Mouse (Mus musculus): Measurements from ENCODE around the gene Ncapd2.

The Ncapd2 gene

GRCm38 (mm10) chr6:125190816-125191215, 685 bp downstream of the Ncapd2 start:
- CTCF ChIA-PET = interaction anchor here in 2 of 4 experiments (1.0 to 1.6 kb wide), 8 partner anchors 10 to 449 kb away, joined by 3 to 6 read pairs (median 4); partner anchors contain the start of genes Grcc10 (in 1 of the 2) and Mlf2 (in 1 of the 2)
- POLR2A ChIA-PET = interaction anchor here (0.6 to 18.5 kb wide), 78 partner anchors 8 to 450 kb away, joined by 3 to 495 read pairs (median 7); partner anchors contain the start of genes Grcc10 (in 3 of the 4), Cdca3 (in 2 of the 4), Gapdh (in 2 of the 4) and Tapbpl (in 2 of the 4)

DNA sequence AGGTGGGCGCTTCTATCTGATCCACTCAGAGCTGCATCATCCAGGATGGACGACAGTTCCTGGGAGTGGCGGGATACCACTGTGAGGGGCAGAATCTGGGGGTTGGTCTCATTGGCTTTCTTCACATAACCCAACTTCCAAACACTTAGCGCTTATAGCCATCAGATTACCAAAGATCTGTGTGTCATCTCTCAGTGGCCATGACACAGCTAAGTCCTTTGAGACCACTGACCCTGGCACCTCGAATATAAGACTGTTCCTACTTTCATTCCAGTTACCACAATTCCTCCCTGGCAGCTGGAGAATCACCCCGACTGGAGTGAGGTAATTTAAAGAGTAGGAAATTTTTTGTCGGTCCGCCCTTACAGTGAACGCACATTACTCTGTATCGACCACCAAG, 5.3 kb downstream of the Ncapd2 start:
- CTCF ChIA-PET = no interaction called here
- POLR2A ChIA-PET = interaction anchor here in 3 of 4 experiments (0.7 to 18.5 kb wide), 13 partner anchors 10 to 73 kb away, joined by 3 to 495 read pairs (median 4); partner anchors contain the start of gene Gapdh (in 2 of the 3)

DNA sequence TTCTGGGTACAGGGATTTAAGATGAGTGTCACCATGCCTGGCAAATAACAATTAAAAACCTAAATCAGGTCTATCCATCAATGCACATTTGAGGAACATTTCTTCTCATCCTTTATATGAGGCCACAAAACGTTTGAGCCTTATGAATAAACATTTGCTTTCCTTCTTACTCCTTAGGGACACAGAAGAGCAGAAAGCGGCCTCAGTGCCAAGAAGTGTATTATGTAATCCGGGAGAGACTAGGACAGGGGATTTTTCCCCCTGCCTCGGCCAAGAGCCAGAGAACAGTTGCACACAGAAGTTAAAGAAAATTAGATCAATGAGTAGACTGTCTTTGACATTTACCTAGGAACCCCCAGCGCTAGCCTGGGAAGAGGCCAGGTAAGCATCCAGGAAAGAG, 9.4 kb downstream of the Ncapd2 start:
- ChIA-PET POLR2A (interaction anchor here in 3 of 4 experiments (0.6 to 18.5 kb wide), 15 partner anchors 8 to 301 kb away, joined by 3 to 495 read pairs (median 5); partner anchors contain the start of genes Gapdh (in 2 of the 3), Mrpl51 (in 2 of the 3) and Ncapd2 (in 2 of the 3)), CTCF (interaction anchor here in 1 of 4 experiments (0.7 kb wide), 1 partner anchor 9 kb away, joined by 3 read pairs; no protein-coding TSS in a partner anchor)

DNA sequence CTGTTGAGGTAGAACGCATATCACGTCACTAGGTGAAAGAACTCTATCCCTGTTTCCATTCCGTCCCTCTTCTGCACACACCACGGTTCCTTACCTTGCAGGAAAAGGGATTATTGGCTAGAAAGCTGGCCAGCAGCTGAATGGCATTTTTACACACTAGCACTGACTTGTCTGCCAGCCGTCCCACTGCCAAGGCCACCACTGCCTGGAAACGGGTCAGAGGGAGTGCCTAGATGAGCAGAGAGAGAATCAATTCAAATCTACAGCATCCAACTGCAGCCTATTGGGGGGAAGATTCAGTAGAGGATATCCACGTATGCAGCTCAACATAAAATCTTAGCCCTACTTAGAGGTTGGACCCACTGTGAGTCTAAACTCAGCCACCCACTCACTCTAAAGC, 11.9 kb downstream of the Ncapd2 start:
- ChIA-PET POLR2A (interaction anchor here in 3 of 4 experiments (0.6 to 18.5 kb wide), 22 partner anchors 9 to 435 kb away, joined by 3 to 495 read pairs (median 6); partner anchors contain the start of genes Mrpl51 (in 2 of the 3), Ncapd2 (in 2 of the 3) and Gapdh (in 1 of the 3)), CTCF (no interaction called here)

- ChIA-PET CTCF (interaction anchor here (0.5 to 1.4 kb wide), 9 partner anchors 10 to 473 kb away, joined by 3 to 9 read pairs (median 4); partner anchors contain the start of gene Usp5 (in 1 of the 4)), POLR2A (interaction anchor here (0.6 to 18.5 kb wide), 52 partner anchors 8 to 512 kb away, joined by 3 to 495 read pairs (median 4); partner anchors contain the start of genes Gapdh (in 3 of the 4), Mrpl51 (in 3 of the 4), Ncapd2 (in 3 of the 4) and Grcc10 (in 2 of the 4))
Measured at GRCm38 (mm10) chr6:125175469-125175868, 16.0 kb downstream of the Ncapd2 start.

DNA sequence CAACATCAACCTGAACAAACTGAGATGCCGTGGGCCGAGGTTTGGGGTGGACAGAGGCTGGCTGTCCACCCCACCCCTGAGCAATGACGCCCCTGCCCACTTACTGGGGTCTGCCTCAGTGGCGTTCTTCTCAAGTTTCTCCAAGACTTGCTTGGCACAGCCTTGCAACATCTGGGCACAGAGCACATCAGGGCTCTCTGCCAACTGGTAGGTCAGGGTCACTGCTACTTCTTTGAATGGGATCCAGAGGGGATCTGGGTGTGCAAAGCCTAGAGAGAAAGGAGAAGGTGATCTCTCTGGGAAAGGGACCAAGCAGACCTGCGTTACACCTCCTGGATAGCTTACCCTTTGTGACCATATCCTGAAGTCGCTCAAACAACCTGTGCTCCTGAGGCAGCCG, 18.2 kb downstream of the Ncapd2 start:
- ChIA-PET POLR2A (interaction anchor here (0.7 to 18.5 kb wide), 22 partner anchors 8 to 432 kb away, joined by 3 to 495 read pairs (median 6); partner anchors contain the start of genes Mrpl51 (in 3 of the 4), Ncapd2 (in 3 of the 4), Gapdh (in 2 of the 4) and Grcc10 (in 1 of the 4)), CTCF (interaction anchor here in 2 of 4 experiments (0.6 to 1.0 kb wide), 2 partner anchors 9 to 11 kb away, joined by 3 read pairs; no protein-coding TSS in a partner anchor)

GRCm38 (mm10) chr6:125172474-125172873, 19.0 kb downstream of the Ncapd2 start:
- ChIA-PET CTCF (no interaction called here), POLR2A (interaction anchor here in 3 of 4 experiments (0.7 to 18.5 kb wide), 15 partner anchors 8 to 431 kb away, joined by 3 to 495 read pairs (median 12); partner anchors contain the start of genes Gapdh (in 2 of the 3), Mrpl51 (in 2 of the 3), Ncapd2 (in 2 of the 3) and Grcc10 (in 1 of the 3))

DNA sequence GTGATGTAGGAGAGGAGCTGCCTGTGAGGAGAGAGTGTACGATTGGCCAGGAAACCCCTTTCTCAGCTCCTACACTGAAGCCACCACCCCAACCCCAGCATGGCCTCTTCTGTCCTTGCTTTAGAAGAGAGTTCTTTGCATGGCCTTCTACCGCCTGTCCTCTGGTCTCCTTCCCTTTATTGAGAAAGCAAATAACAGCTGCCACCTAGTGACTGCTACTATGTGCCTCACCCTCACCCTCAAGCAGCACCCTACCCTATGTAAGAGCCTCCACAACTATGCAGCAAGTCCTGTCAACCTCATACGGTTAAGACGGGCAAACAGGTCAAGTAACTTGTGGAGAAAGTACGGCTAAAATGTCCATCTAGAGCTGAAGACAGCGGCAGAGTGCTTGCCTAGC, 21.3 kb downstream of the Ncapd2 start:
- ChIA-PET POLR2A (interaction anchor here (0.6 to 21.4 kb wide), 44 partner anchors 9 to 515 kb away, joined by 3 to 499 read pairs (median 6); partner anchors contain the start of genes Mrpl51 (in 3 of the 4), Ncapd2 (in 3 of the 4), Mlf2 (in 2 of the 4) and Nop2 (in 2 of the 4)), CTCF (interaction anchor here in 3 of 4 experiments (0.6 to 2.3 kb wide), 7 partner anchors 8 to 509 kb away, joined by 3 to 15 read pairs (median 4); no protein-coding TSS in a partner anchor)

DNA sequence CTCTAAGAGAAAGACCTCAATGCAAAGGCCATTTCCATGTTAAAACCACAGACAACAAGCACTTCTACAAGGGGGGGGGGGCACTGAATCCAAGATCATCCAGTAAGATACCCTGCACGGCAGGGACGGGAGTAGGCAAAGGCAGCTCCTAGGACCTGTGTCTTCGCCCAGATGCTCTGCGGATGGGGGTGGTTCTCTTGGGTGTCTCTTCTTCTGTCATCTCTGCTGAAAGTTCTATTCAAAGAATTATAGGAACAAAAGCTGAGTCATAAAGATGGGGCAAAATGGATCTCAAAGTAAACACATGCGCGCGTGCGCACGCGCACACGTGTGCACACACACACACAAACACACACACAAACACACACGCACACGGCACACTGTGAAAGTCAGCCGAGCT, 23.4 kb downstream of the Ncapd2 start:
- CTCF ChIA-PET = interaction anchor here in 1 of 4 experiments (0.6 kb wide), 1 partner anchor 38 kb away, joined by 6 read pairs; no protein-coding TSS in a partner anchor
- POLR2A ChIA-PET = interaction anchor here in 3 of 4 experiments (0.6 to 21.4 kb wide), 17 partner anchors 7 to 427 kb away, joined by 3 to 499 read pairs (median 7); partner anchors contain the start of genes Mrpl51 (in 3 of the 3), Ncapd2 (in 3 of the 3), Nop2 (in 2 of the 3) and Grcc10 (in 1 of the 3)

- POLR2A ChIA-PET = interaction anchor here (0.5 to 21.4 kb wide), 38 partner anchors 8 to 426 kb away, joined by 3 to 499 read pairs (median 20); partner anchors contain the start of genes Mrpl51 (in 3 of the 4), Ncapd2 (in 3 of the 4), Cdca3 (in 2 of the 4) and Grcc10 (in 2 of the 4)
- CTCF ChIA-PET = interaction anchor here in 2 of 4 experiments (0.6 to 1.9 kb wide), 4 partner anchors 8 to 104 kb away, joined by 4 to 5 read pairs (median 4); no protein-coding TSS in a partner anchor
Measured at GRCm38 (mm10) chr6:125166861-125167650, 24.4 kb downstream of the Ncapd2 start.

DNA sequence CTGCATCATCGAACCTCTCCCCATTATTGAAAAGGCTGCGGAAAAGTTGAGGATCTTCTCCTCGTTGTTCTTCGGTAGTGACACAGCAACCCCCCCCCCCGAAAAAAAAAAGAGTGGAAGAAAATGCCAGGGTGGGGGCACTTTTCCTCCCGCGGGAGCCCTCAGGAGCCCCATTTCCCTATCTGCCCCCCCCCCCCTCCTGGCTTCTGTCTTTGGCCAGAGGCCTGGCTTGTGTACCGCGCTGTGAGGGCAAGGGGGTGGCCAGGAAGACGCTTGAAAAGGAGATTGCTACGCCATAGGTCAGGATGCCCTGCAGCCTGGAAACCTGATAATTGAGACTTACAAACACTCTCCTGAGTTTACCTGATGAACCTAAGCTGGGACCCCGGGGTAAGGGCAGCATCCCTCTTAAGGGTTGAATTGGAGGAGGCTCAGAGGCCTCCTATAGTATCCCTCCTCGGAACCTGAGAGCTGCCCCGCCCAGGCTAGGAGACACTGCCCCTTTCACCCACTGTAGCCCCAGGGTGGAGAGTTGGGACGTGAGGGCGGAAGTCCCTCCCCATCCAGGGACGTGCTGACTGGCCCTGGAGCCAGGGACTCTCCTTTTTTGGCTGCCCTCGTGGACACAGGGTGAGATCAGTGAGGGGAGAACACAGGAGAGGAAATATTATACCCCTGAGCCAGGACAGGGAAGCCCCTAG, 25.3 kb downstream of the Ncapd2 start, which contains the start of gene Gapdh:
Gene Gapdh, minus strand, starts transcription at position 417 of the 701 bp plus-strand sequence.
- POLR2A ChIA-PET = interaction anchor here (0.5 to 21.4 kb wide), 248 partner anchors 9 to 1825 kb away, joined by 3 to 499 read pairs (median 4); partner anchors contain the start of genes Cdca3 (in 4 of the 4), Mrpl51 (in 4 of the 4), Ncapd2 (in 4 of the 4) and Usp5 (in 4 of the 4)
- CTCF ChIA-PET = interaction anchor here (0.5 to 1.9 kb wide), 12 partner anchors 8 to 358 kb away, joined by 3 to 5 read pairs (median 4); no protein-coding TSS in a partner anchor

GRCm38 (mm10) chr6:125165328-125165891, 26.1 kb downstream of the Ncapd2 start:
- ChIA-PET CTCF (interaction anchor here (0.5 to 1.9 kb wide), 12 partner anchors 10 to 357 kb away, joined by 3 to 5 read pairs (median 4); no protein-coding TSS in a partner anchor), POLR2A (interaction anchor here (0.5 to 21.4 kb wide), 243 partner anchors 8 to 1921 kb away, joined by 3 to 499 read pairs (median 4); partner anchors contain the start of genes Cdca3 (in 4 of the 4), Mrpl51 (in 4 of the 4), Ncapd2 (in 4 of the 4) and Usp5 (in 4 of the 4))

DNA sequence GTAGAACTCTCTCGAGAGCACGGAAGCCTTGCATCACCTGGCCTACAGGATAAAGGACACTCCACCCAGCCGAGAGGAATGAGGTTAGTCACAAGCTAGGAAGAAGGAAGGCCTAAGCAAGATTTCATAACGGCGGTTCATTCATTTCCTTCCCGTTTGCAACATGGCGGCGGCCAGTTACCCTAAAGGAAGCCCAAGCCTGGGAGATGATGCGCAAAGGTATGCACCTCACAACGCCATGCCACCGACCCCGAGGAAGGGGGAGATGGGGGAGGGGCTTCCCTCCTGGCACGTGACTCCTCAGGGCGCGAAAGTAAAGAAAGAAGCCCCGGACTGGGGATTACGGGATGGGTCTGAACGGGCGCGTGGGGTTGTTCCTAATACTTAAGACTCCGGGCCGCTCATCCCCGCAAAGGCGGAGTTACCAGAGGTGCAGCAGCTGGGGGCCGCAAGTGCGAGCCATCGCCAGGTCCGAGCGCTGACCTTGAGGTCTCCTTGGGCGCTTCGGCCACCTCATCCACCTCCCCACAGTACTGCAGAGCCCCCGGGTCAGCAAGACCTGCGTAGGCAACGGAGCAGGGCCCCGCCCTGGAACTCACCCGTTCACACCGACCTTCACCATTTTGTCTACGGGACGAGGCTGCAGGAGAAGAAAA, 26.7 kb downstream of the Ncapd2 start:
- ChIA-PET CTCF (interaction anchor here in 3 of 4 experiments (0.6 to 1.7 kb wide), 8 partner anchors 11 to 107 kb away, joined by 3 to 5 read pairs (median 4); no protein-coding TSS in a partner anchor), POLR2A (interaction anchor here (0.6 to 21.4 kb wide), 134 partner anchors 8 to 1922 kb away, joined by 3 to 499 read pairs (median 5); partner anchors contain the start of genes Mrpl51 (in 4 of the 4), Ncapd2 (in 4 of the 4), Grcc10 (in 3 of the 4) and Iffo1 (in 3 of the 4))

DNA sequence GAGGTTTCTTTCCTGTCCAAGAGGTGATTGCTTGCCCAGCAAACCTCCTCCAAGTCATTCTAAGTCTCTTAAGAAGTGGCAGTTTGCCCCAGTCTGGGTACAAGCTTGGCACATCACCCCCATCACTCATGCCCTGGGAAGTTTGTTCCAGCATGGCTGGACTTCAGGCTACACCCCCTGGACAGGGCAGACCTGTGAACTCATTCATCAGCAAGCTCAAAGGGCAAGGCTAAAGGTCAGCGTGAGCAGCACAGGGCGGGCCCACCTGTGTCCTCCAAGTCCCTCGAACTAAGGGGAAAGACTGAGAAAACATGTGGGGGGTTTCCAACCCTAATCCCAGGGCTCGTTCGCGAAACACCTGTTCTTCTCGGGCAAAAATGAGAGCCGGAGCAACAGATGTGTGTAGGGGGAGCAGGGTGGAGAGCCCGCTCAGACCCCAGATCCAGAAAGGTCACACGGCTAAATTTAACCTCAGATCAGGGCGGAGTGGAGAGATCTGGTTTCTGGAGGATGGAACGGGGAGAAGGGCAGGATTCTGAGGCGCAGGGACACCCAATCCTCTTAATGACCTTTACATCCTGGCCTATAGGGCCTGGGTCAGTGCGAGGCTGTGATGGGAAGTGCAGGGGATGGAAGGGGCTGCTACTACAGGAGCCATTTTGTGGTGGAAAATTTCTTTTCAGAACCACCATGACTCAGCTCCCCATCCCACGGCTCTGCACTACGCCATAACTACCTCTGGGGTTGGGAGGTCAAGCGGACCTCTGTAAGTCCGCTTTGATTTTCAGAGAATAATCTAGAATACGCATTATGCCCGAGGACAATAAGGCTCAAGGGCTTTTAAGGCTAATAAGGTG, 27.5 kb downstream of the Ncapd2 start:
- ChIA-PET POLR2A (interaction anchor here (0.7 to 21.4 kb wide), 72 partner anchors 2 to 463 kb away, joined by 3 to 499 read pairs (median 6); partner anchors contain the start of genes Mrpl51 (in 4 of the 4), Ncapd2 (in 4 of the 4), Iffo1 (in 3 of the 4) and Vamp1 (in 3 of the 4)), CTCF (interaction anchor here in 2 of 4 experiments (0.6 to 1.5 kb wide), 4 partner anchors 12 to 134 kb away, joined by 3 to 5 read pairs (median 4); no protein-coding TSS in a partner anchor)

All from embryonic stem cell, embryonic (primary cell).